Mouse (Mus musculus): ENCODE data around the gene Fndc3b.

- TF ChIP-seq GATA1 (IDR thresholded peaks at IDR 0.05; ENCODE audit: low read length) (no peak), TAL1 (IDR thresholded peaks at IDR 0.05; ENCODE audit: low read length) (no peak)
Measured at GRCm38 (mm10) chr3:27713971-27714370, 2.9 kb upstream of the Fndc3b start.
